Mouse (Mus musculus) ZHBTc4 (cell line): ENCODE results near the gene Ddx5.
"Not testable (repeated sequence)": the region's sequence is repeated elsewhere in the genome, so short reads cannot be mapped to it uniquely, and the experiment has no call there.

Experiments
- DNase-seq: peaks from one replicate; pipeline ENCODE4 v3.0.0-alpha.2; 2011; ENCODE audit warnings: low read depth, low spot score

Gene Ddx5

DNA sequence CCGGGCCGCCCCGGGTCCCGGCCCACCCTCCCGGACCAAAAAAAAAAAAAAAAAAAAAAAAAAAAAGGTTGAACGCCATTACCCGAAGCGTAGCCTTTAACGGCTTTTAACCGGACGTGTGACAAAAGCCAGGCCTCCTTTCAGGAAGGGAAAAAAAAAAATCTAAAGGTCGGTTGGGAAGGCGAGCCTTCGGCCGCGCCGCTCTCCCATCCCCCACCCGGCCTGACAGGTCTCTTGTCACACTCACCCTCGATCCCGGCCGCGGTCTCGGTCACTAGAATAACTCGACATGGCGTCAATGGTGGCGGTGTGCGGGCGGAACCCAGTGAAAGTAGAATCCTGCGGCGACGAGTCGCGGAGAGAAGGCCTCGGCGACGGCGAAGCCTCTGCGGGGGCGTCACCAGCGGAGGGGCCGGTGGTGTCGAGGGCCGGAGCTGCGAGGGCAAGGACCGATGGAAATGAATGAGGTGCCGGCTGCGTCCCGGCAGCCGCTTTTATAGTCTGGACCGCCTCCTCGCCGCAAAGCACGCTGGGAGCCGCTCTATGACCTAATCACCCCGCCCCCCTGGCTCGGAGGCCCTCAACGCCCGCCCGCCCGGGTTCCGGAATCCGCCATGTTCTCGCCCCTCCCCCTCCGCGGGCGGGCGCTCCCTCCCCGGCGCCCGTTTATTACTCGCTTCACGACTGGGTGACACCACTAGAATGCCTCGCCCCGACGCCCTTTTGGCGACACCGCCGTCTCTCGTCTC lies 785 bp downstream of the Ddx5 start:
- peak; percentile 97 for DNase-seq

DNA sequence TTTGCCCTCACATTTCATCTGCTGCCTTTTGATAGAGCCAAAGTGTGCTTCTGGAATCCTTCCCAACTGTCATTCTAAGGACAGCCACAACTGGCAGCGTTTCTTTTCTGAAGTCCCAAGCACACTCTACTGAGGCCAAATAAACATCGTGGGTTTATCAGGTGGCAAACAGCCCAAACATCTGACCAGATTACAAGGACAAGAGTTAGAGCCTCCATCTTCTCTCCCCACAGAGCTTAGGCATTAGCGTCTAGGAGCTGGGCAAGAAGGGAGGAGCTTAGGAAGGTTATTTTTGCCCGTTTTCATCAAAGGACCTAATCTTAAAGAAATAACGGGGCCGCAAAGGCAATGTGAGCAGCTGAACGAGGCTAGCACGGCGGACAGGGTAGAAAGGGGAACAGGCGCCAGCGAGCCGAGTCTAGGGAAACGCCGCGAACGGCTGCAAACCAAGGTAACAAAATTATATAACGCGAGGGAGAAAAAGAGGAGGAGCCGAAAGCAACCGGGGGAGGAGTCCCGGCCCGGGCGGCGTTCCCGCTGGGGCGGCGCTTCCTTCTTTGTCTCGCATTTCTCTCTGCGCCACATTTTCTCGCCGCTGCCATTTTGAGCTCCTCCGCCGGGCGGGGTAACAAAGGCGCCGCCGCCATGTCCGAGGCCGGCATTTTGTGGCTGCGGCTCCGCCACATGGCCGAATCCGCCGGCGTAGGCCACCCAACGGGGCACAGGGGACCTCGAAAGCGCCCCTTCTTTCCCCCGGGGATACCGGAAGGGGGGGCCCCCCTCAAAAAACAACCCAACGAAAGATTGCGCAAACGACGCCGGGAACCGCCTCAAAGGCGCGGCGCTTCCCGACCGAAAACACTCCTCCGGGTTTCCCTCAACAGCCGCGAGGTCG lies 1.6 kb downstream of the Ddx5 start:
- peak; percentile 89 for DNase-seq

GRCm38 (mm10) chr11:106785043-106785442 lies 3.9 kb downstream of the Ddx5 start:
- DNase-seq, result no peak

GRCm38 (mm10) chr11:106784476-106784875 lies 4.5 kb downstream of the Ddx5 start:
- DNase-seq, result no peak

DNA sequence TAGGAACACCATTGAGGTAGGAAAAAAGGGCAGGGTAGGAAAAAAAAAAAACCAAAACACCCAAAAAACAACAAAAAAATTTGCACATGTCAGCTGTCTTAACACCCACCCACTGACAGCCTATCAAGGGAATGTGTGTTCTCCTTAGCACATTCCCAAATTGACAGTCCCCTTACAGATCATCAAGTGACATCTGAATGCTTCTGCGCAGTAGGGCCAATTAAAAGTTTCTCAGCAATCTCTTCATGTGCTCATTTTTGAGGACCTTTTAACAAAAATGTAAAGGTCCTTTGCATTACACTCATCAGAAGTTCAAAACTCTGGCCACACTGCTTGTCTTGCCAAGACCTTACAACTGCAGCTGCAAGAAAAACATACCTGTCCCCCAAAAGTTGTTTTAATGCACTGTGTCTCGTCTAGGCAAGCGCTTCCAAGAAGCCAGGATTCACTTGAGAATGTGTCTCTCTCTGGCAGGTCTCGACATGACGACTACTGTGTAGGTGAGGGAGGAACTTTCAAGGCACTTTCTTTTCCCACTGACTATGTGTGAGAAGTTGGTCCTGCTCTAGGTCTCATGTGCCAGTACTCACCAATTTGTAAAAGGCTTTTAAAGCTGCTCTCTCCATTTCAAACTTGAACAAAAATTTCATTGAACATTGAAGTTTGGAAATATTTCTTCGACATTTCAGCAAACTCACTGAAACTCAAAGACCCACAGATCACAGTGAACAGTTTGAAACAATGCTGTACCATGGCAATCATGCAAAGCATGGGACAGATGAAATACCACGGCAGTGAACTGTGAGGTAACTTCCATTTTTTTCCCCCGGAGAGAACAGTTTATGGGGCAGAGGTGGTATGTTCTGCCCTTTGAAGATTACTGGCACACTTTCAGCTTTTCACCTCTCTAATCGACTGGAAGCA lies 5.9 kb downstream of the Ddx5 start:
- no peak for DNase-seq

GRCm38 (mm10) chr11:106782271-106782670 lies 6.7 kb downstream of the Ddx5 start:
- DNase-seq, result not testable (repeated sequence)

DNA sequence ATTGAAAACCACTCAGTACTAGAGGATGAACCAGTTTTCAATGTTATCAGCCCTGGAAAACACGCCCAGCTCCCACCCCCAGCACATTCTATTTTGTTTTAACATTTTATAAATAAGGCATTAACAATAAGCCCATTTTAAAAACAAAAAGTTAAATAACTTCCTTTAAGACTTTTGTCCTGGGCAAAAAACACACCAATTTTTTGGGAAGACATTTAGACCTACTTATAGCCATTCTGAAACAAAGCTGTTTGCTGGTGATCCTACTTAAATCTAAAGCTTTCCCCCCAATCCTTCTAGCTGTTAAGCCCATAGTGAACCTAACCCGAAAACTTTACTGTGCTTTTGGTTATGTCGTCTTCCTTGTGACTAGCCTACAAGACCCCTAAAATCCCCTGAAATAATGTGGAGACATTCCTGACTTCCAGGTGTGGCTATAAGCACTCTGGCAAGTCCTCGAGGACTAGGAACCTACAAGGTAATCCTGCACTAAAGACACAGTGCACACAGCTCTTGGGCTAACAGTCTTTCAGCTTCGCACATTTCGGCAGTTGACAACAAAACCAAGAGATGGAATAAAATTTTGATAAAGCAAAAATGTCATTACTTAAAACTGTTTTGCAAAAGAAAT lies 8.3 kb downstream of the Ddx5 start:
- DNase-seq, result no peak

GRCm38 (mm10) chr11:106780089-106780425 lies 8.9 kb downstream of the Ddx5 start:
- DNase-seq, result no peak

GRCm38 (mm10) chr11:106779388-106780088 lies 9.4 kb downstream of the Ddx5 start, which contains the start of gene Polg2:
Gene Polg2, minus strand, starts transcription at chr11:106779537.
- DNase-seq, result peak; percentile 98

- no peak for DNase-seq
Observed at GRCm38 (mm10) chr11:106778589-106779387, 10.2 kb downstream of the Ddx5 start.

GRCm38 (mm10) chr11:106778132-106778531 lies 10.9 kb downstream of the Ddx5 start:
- no peak for DNase-seq

- DNase-seq, result no peak
Observed at GRCm38 (mm10) chr11:106777395-106777794, 11.6 kb downstream of the Ddx5 start.

DNA sequence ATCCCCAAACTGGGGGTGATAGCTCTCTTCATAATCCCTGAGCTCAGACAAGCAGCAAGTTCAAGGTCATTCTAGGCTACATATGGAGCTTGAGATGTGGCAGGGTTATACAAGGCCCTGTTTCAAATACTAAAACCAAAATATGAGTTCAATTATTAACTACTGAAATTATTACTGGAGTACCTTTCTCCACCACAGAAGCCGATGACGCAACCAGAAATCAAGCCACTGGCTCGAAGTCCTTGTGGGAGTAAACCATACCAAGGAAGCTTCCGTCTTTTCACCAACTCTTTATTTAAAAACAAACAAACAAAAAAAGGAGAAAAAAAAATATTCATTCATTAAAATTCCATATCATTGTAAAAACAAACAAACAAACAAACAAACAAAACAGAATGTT lies 12.0 kb downstream of the Ddx5 start:
- no peak for DNase-seq

DNA sequence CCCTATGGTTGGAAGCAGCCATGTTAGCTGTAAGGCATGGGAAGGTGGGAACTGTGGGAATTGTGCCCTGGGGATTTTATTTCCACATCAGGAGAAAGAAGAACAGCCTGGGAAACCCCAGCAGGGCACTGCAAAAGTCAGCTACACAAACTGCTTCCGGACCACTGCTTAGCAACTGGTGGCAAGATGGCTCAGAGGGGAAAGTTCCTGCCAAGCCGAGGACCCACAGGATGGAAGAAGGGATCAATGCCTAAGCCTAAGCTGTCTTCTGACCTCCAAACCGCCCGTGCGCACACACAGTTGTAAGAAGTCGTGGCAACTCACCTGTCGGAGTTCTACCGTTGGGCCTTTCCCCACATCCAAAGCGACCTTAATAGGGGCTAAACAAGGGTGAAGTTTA lies 15.9 kb downstream of the Ddx5 start:
- DNase-seq, result no peak

GRCm38 (mm10) chr11:106770195-106770974 lies 18.6 kb downstream of the Ddx5 start:
- DNase-seq, result peak; percentile 65

DNA sequence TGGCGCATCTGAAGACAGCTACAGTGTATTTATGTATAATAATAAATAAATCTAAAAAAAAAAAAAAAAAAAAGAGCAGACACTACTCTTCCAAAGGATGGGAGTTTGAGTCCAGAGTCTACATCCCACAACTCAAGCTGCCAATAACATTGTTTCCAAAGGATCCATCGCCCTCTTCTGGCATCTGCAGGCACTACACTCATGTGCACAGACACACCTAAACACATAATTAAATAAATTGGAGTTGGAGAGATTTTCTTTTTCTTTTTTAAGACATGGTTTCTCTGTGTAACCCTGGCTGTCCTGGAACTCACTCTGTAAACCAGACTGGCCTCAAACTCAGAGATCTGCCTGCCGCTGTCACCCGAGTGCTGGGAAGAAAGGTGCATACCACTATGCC lies 21.5 kb downstream of the Ddx5 start:
- DNase-seq, result peak; percentile 70

- no peak for DNase-seq
Observed at GRCm38 (mm10) chr11:106766611-106767162, 22.3 kb downstream of the Ddx5 start.

DNA sequence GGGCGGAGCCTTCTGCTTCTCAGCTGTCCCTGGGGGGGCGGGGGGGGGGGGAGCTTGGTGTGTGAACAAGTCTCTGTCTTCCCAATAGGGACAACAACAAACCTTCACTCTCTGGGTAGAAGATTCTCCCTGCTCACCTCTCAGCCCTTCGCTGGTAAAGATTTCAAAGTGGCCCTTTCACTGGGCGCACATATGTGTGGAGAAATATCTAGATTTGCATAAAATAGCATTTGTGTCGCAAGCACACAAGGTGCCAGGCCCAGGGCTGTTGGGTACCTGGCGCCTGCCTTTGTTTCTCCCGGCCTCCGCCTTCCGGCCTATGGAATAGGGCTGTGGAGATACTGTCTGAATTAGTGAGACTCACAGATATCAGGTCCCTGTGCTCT lies 26.2 kb downstream of the Ddx5 start:
- DNase-seq, result no peak
